Mouse (Mus musculus) adrenal gland, adult 2 months (tissue): ENCODE results near the gene Olfr1012. TPM values are rescaled to one million over a fixed set of nuclear protein-coding genes. Genes with fewer than 3 reads are reported as not detected.
"Not testable (repeated sequence)": the region's sequence is repeated elsewhere in the genome, so short reads cannot be mapped to it uniquely, and the experiment has no call there.

Source experiments
- DNase-seq: peaks from one replicate; pipeline ENCODE4 v3.0.0; 2021
- long read RNA-seq: library from polyadenylated mRNA; stranded (forward); transcript quantifications from one replicate; pipeline ENCODE4 v2.0.0, GENCODE M21; 2021
- polyA plus RNA-seq: library from polyadenylated mRNA; depleted of rRNA; stranded (reverse); fragments of >200 nt; gene quantifications from 2 replicates; pipeline ENCODE4 v1.2.3, GENCODE M21; 2012; rRNA removed
- total RNA-seq, 2 experiments: library from RNA; stranded (reverse); gene quantifications; 2 replicates each; pipeline ENCODE4 v1.2.3; 2021

The Olfr1012 gene
- total RNA-seq (not detected), polyA plus RNA-seq (not detected in 2 replicates)
- long read RNA-seq = 0 reads

GRCm38 (mm10) chr2:85762666-85763065 lies at the start of gene Olfr1012:
Gene Olfr1012, minus strand, starts transcription at chr2:85762766.
- no peak for DNase-seq

DNA sequence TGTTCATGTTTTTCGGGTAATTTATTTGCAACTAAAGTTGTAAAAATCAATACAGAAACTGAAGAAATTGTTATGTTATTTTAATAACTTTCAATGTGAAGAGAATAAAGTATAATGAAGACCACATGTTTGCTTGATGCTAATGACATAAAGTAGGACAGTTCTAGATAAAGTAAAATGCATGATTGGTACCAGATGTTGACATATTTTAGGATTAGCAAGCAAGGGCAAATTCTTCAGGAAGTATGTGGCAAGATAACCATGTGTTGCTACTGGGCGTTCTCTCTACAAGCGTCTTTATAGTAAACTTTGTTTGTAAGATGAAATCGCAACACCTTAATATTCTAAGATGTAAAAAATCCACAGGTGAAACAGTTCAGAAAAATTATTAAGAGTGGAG lies 41.9 kb upstream of the Olfr1012 start:
- no peak for DNase-seq

DNA sequence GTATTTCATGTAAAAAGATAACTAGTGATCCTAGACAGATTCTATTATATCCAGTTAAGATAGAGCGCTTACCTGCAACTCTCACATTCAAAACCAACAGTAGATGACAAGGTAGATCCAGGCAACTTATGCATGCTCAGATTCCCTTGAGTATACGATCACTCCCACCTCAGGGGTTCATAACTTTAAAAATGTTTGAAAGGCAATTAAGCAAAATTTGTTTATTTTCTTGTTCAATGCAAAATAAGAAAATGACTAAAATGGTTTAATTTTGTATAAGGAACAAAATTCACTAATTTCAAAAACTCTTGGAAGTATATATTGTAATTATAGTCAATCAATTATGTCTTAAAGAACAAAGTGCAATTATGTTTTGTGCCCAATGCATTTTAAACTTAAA lies 39.9 kb upstream of the Olfr1012 start, which contains the start of gene Olfr1016:
TSS of gene Olfr1016 (minus strand) at position 101 of the 400 bp plus-strand sequence.
- DNase-seq = no peak

GRCm38 (mm10) chr2:85792331-85792730 lies 29.8 kb upstream of the Olfr1012 start:
- no peak for DNase-seq

DNA sequence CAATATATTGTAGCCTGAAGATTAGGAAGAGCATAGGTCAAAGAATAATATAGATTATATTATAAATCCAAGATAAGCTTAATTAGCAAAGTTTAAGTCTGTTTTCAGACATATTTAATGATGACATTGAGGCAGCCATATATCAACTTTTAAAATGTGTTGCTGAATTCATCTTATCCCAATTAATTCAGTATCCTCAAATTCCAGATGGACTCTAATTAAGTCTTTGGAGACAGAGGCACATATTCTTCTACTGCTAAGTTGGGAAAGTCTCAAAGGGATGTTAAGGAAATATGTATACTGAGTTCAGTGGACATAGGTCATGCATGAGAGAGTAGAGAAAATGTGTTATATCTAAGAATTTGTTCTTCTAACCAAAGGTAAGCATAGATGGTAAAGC lies 19.2 kb upstream of the Olfr1012 start, which contains the start of gene Olfr1015:
TSS of gene Olfr1015 (plus strand) at position 301 of the 400 bp plus-strand sequence.
- no peak for DNase-seq

DNA sequence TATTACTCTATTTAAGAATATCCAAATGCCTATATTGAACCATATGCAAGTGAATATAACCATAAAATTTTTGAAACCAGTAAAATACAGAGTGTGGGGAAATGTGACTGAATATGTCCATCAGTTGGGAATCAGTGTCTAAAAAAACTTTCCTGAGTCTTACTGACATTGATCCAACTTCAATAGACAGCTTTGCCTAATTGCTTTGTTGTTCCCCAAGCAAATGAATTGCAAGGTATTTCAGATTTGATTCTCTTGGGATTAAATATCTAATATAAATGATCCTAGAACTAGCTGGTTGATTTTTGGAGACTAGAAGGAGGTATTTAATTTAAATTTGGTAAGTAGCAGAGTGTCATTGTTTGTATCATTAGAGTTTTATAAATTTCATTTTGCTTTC lies 9.8 kb upstream of the Olfr1012 start, which contains the start of gene Olfr1014:
TSS of gene Olfr1014 (plus strand) at position 301 of the 400 bp plus-strand sequence.
- no peak for DNase-seq

DNA sequence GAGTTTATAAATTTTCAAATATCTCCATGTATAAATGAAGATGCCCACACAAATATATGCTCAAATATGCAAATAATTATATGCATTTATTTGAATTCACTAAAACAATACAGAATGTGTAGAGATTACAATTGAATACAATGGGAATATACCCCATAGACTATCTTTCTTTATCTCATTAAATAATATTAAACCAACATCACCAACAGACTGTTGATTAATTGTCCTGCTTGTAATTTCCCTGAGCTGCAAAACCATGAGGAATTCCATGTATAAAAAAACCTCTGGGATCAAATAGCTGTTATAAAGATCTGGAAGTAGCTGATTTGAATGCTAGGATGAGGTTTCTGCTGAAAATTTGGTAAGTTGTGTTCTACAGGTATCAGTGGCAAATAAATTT lies 4.2 kb upstream of the Olfr1012 start, which contains the start of gene Olfr1013:
TSS of gene Olfr1013 (plus strand) at position 301 of the 400 bp plus-strand sequence.
- DNase-seq = no peak

DNA sequence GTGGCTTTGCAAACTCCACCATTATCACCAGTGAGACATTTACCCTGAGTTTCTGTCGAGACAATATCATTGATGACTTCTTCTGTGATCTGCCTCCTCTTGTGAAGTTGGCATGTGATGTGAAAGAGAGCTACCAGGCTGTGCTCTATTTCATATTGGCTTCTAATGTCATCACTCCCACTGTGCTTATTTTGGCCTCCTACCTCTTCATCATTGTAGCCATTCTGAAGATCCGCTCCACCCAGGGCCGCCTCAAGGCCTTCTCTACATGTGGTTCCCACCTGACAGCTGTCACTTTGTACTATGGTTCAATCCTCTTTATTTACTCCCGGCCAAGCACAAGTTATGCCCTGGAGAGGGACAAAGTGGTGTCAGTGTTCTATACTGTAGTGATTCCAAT lies 8.7 kb downstream of the Olfr1012 start:
- no peak for DNase-seq

- DNase-seq = peak; percentile 5
Observed at GRCm38 (mm10) chr2:85725793-85726192, 36.8 kb downstream of the Olfr1012 start.

DNA sequence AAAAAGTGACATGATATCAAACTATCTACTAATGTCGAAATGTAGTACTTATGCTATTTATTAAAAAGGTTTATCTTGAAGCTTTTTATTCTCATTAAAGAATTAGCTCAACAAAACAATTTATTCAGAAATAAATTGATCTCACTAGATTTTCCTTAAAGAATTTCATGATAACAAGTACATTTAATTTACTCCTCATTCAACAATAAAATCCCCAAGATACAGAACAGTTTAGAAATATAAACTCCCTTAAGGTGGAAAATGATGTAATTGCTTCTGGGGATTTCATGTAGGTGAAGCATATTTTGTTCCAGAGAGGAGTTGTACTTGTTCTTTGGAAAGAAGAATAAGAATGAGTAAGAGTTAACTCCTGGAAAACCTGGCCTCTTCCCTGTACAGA lies 47.4 kb downstream of the Olfr1012 start, which contains the start of gene Olfr1009:
TSS of gene Olfr1009 (plus strand) at position 301 of the 400 bp plus-strand sequence.
- no peak for DNase-seq

DNA sequence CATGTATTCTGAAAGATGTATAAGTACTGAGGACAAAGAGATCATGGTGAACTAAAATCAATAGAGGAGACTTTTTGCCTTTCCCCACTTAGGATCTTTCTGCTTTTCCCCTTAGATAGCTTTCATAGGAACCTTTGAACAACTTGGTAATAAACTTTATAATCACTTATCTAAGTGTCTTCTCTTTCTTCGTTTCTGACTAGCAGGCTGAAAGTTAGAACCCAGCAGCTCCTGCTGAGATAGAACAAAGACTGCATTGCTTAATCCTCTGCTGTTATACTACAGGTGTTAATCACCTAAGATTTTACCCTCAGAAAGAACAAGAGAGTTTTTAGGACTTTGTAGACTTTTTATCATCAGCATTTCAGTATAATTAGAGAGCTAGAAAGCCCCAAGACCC lies 51.4 kb downstream of the Olfr1012 start:
- no peak for DNase-seq

GRCm38 (mm10) chr2:85710680-85711079 lies 51.9 kb downstream of the Olfr1012 start:
- DNase-seq = not testable (repeated sequence)

Other genes starting within 250 kb of the Olfr1012 start
- under 1 TPM; 0.38 to 0.49 TPM for gene 4833423E24Rik, start 243.7 kb downstream of the Olfr1012 start, total RNA-seq
- gene 4833423E24Rik, start 243.7 kb downstream of the Olfr1012 start, polyA plus RNA-seq = not detected in 2 replicates
- gene Olfr996, start 183.6 kb downstream of the Olfr1012 start, total RNA-seq = not detected
- 0.13 and 0.16 TPM in 2 replicates for gene Olfr996, start 183.6 kb downstream of the Olfr1012 start, polyA plus RNA-seq
- gene Olfr998, start 173.8 kb downstream of the Olfr1012 start, total RNA-seq = not detected
- gene Olfr998, start 173.8 kb downstream of the Olfr1012 start, polyA plus RNA-seq = not detected in 2 replicates
- not detected for gene Olfr1000, start 150.9 kb downstream of the Olfr1012 start, total RNA-seq
- not detected in 2 replicates for gene Olfr1000, start 150.9 kb downstream of the Olfr1012 start, polyA plus RNA-seq
- gene Olfr1002, start 112.1 kb downstream of the Olfr1012 start, total RNA-seq = not detected
- gene Olfr1002, start 112.1 kb downstream of the Olfr1012 start, polyA plus RNA-seq = not detected in 2 replicates
- gene Olfr154, start 98.3 kb downstream of the Olfr1012 start, total RNA-seq = not detected
- not detected in 2 replicates for gene Olfr154, start 98.3 kb downstream of the Olfr1012 start, polyA plus RNA-seq
- not detected for gene Olfr1006, start 84.0 kb downstream of the Olfr1012 start, total RNA-seq
- gene Olfr1006, start 84.0 kb downstream of the Olfr1012 start, polyA plus RNA-seq = not detected in 2 replicates
- gene Olfr1008, start 73.3 kb downstream of the Olfr1012 start, total RNA-seq = not detected
- not detected in 2 replicates for gene Olfr1008, start 73.3 kb downstream of the Olfr1012 start, polyA plus RNA-seq
- gene Olfr1009, start 47.3 kb downstream of the Olfr1012 start, total RNA-seq = under 1 TPM in 1 of 2 experiments, not detected in 1; 0.07 TPM
- not detected in 2 replicates for gene Olfr1009, start 47.3 kb downstream of the Olfr1012 start, polyA plus RNA-seq
- under 1 TPM in 1 of 2 experiments, not detected in 1; 0.21 TPM for gene Olfr1013, start 4.3 kb upstream of the Olfr1012 start, total RNA-seq
- not detected in 2 replicates for gene Olfr1013, start 4.3 kb upstream of the Olfr1012 start, polyA plus RNA-seq
- gene Olfr1014, start 9.9 kb upstream of the Olfr1012 start, total RNA-seq = not detected
- not detected in 2 replicates for gene Olfr1014, start 9.9 kb upstream of the Olfr1012 start, polyA plus RNA-seq
- gene Olfr1015, start 19.3 kb upstream of the Olfr1012 start, total RNA-seq = not detected
- gene Olfr1015, start 19.3 kb upstream of the Olfr1012 start, polyA plus RNA-seq = not detected in 2 replicates
- not detected for gene Olfr1016, start 39.8 kb upstream of the Olfr1012 start, total RNA-seq
- not detected in 2 replicates for gene Olfr1016, start 39.8 kb upstream of the Olfr1012 start, polyA plus RNA-seq
- gene Olfr1018, start 55.7 kb upstream of the Olfr1012 start, total RNA-seq = not detected
- not detected in 2 replicates for gene Olfr1018, start 55.7 kb upstream of the Olfr1012 start, polyA plus RNA-seq
- not detected for gene Olfr1019, start 82.7 kb upstream of the Olfr1012 start, total RNA-seq
- gene Olfr1019, start 82.7 kb upstream of the Olfr1012 start, polyA plus RNA-seq = not detected in 2 replicates
- gene Olfr1020, start 84.3 kb upstream of the Olfr1012 start, total RNA-seq = not detected
- not detected in 2 replicates for gene Olfr1020, start 84.3 kb upstream of the Olfr1012 start, polyA plus RNA-seq
- gene Olfr1022, start 105.8 kb upstream of the Olfr1012 start, total RNA-seq = not detected
- gene Olfr1022, start 105.8 kb upstream of the Olfr1012 start, polyA plus RNA-seq = not detected in 2 replicates
- not detected for gene Olfr1023, start 122.9 kb upstream of the Olfr1012 start, total RNA-seq
- gene Olfr1023, start 122.9 kb upstream of the Olfr1012 start, polyA plus RNA-seq = not detected in 2 replicates
- not detected for gene Olfr1024, start 142.3 kb upstream of the Olfr1012 start, total RNA-seq
- not detected in 2 replicates for gene Olfr1024, start 142.3 kb upstream of the Olfr1012 start, polyA plus RNA-seq
- not detected for gene Olfr1025-ps1, start 152.4 kb upstream of the Olfr1012 start, total RNA-seq
- not detected in 2 replicates for gene Olfr1025-ps1, start 152.4 kb upstream of the Olfr1012 start, polyA plus RNA-seq
- not detected for gene Olfr1026, start 158.8 kb upstream of the Olfr1012 start, total RNA-seq
- gene Olfr1026, start 158.8 kb upstream of the Olfr1012 start, polyA plus RNA-seq = not detected in 2 replicates
- gene Olfr1028, start 187.7 kb upstream of the Olfr1012 start, total RNA-seq = not detected
- not detected in 2 replicates for gene Olfr1028, start 187.7 kb upstream of the Olfr1012 start, polyA plus RNA-seq
- not detected for gene Olfr1029, start 211.1 kb upstream of the Olfr1012 start, total RNA-seq
- gene Olfr1029, start 211.1 kb upstream of the Olfr1012 start, polyA plus RNA-seq = 0.09 TPM in 1 of 2 replicates, not detected in the other
- under 1 TPM in 1 of 2 experiments, not detected in 1; 0.09 TPM for gene Olfr1030, start 216.5 kb upstream of the Olfr1012 start, total RNA-seq
- gene Olfr1030, start 216.5 kb upstream of the Olfr1012 start, polyA plus RNA-seq = not detected in 2 replicates
- gene Olfr1031, start 227.5 kb upstream of the Olfr1012 start, total RNA-seq = not detected
- not detected in 2 replicates for gene Olfr1031, start 227.5 kb upstream of the Olfr1012 start, polyA plus RNA-seq
- not detected for gene Olfr1032, start 242.8 kb upstream of the Olfr1012 start, total RNA-seq
- gene Olfr1032, start 242.8 kb upstream of the Olfr1012 start, polyA plus RNA-seq = not detected in 2 replicates